Mouse (Mus musculus) right cerebral cortex, postnatal 36 days (tissue): ENCODE results near the gene Lst1.

Source experiments
- DNase-seq, 2 experiments: peaks; one replicate each; pipeline ENCODE4 v3.0.0; 2022; ENCODE audit warnings: low spot score in 2 of 2, mixed read lengths in 1 of 2

The Lst1 gene

GRCm38 (mm10) chr17:35159638-35160037 lies 28.6 kb downstream of the Lst1 start:
- no peak for DNase-seq

- DNase-seq = no peak
Measured at GRCm38 (mm10) chr17:35158850-35159593, 29.2 kb downstream of the Lst1 start.

GRCm38 (mm10) chr17:35157661-35158175 lies 30.5 kb downstream of the Lst1 start:
- DNase-seq = no peak

- DNase-seq = no peak
Measured at GRCm38 (mm10) chr17:35157254-35157653, 31.0 kb downstream of the Lst1 start.

GRCm38 (mm10) chr17:35156461-35157200 lies 31.6 kb downstream of the Lst1 start:
- no peak for DNase-seq

GRCm38 (mm10) chr17:35155451-35155850 lies 32.8 kb downstream of the Lst1 start:
- DNase-seq = no peak

- DNase-seq = no peak
Measured at GRCm38 (mm10) chr17:35154616-35155015, 33.6 kb downstream of the Lst1 start.

GRCm38 (mm10) chr17:35153931-35154330 lies 34.3 kb downstream of the Lst1 start:
- DNase-seq = no peak

GRCm38 (mm10) chr17:35153077-35153476 lies 35.2 kb downstream of the Lst1 start:
- no peak for DNase-seq

GRCm38 (mm10) chr17:35152121-35152520 lies 36.1 kb downstream of the Lst1 start:
- DNase-seq = no peak

GRCm38 (mm10) chr17:35147922-35148639 lies 40.2 kb downstream of the Lst1 start:
- DNase-seq = no peak

GRCm38 (mm10) chr17:35147348-35147747 lies 40.9 kb downstream of the Lst1 start:
- no peak for DNase-seq

- DNase-seq = no peak
Measured at GRCm38 (mm10) chr17:35146139-35146538, 42.1 kb downstream of the Lst1 start.

GRCm38 (mm10) chr17:35141971-35142370 lies 46.3 kb downstream of the Lst1 start:
- no peak for DNase-seq

- DNase-seq = no peak
Measured at GRCm38 (mm10) chr17:35140490-35140996, 47.7 kb downstream of the Lst1 start.

GRCm38 (mm10) chr17:35139269-35139668 lies 49.0 kb downstream of the Lst1 start:
- DNase-seq = no peak

GRCm38 (mm10) chr17:35135591-35136320 lies 52.5 kb downstream of the Lst1 start:
- DNase-seq = no peak
